Mouse (Mus musculus) right cerebral cortex, postnatal 10 days (tissue): ENCODE results near the gene Acyp2.
"Not testable (repeated sequence)": the region's sequence is repeated elsewhere in the genome, so short reads cannot be mapped to it uniquely, and the experiment has no call there.

Source experiments
- DNase-seq, 2 experiments: peaks; one replicate each; pipeline ENCODE4 v3.0.0; 2021; ENCODE audit warnings: low spot score in 2 of 2

Acyp2 gene

DNA sequence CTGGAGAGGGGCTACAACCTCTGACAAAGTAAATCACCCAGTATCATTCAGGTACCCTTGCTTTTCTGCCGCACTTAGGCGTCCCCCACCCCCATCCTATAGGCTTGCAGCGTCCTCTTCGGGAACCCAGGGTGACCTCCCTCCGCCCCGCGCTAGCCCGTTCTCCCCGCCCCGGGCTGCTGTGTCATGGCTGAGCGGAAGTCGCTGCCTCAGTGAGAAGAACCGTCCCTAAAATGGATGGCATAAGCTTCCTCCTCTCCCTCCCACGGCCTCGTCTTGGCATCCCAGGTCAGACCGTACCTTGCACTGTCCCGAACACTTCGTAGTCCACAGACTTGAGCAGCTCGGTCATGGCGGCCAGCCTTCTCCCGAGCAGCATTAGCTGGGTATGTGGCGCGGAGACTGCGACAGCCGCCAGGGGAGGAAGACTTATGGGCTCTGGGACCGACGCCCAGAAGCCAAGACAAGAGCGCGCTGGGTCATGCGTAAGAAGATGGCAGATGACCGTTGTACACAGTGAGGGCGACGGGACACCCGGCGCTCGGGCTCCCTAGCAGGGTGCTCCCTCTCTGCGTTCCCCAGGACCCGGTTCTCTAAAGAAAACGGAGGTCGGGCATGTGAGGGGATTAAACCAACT, at the start of gene Acyp2:
Gene Acyp2, minus strand, starts transcription at position 587 of the 637 bp plus-strand sequence.
- peak; percentile 84 to 86 for DNase-seq

DNA sequence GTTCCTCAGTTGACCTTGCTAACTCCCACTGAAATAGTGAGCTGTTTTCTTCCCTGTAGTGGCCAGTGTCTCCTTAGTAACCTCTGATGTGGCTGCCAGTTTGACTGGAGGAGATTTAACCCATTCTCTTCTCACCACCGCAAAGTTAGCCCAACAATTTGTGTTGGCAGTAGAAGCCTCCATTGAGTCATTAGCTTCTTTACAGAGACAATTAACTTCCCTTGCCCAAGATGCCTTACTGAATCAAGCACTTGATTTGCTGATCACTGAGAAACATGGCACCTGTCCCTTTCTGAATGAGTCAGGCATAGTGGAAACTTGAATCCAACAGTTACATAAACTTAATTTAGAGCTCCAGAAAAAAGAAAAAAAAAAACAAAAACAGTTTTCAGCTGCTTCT, 40.0 kb upstream of the Acyp2 start:
- no peak for DNase-seq

- DNase-seq: peak; percentile 69 to 70
Observed at GRCm38 (mm10) chr11:30676086-30676485, 26.7 kb upstream of the Acyp2 start.

- peak; percentile 30 to 39 for DNase-seq
Observed at GRCm38 (mm10) chr11:30672719-30673118, 23.3 kb upstream of the Acyp2 start.

DNA sequence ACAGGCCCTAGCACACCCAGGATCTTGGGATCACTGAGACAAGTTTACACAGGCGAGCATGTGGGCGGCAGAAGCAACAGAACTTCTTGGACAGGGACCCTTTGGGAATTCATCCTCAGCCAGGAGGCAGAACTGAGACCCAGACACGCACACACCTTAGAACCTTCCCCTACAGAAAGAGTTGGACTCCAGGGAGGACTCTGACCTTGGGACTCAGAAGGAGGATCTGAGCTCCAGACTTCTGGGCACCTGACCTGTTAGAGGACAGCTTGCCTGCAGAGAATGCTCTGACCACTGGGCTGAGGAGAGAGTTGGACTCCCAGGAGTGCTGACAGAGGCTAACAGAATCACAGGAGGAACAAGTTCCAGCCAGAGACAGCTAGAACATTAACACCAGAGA, 13.6 kb upstream of the Acyp2 start:
- DNase-seq: no peak

GRCm38 (mm10) chr11:30662591-30662990, 13.2 kb upstream of the Acyp2 start:
- no peak for DNase-seq

DNA sequence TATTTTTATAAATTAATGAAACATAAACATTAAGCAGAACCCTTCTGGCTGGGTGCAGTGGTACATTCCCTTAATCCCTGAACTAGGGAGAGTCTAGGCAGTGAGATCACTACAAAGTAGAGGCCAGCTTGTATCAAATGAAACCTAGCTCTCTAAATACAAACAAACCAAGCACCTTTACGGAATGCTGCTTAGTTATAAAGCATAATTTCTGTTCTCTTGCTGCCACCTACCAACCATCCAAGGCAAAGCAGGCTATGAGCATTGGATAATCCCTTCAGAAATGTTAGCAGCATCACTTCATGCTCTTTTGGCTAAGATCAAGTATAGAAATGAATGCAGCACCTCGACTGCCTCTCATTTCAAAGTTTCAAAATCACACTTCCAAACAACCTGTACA, 7.7 kb upstream of the Acyp2 start:
- DNase-seq: peak; percentile 50 to 59

GRCm38 (mm10) chr11:30656060-30656459, 6.7 kb upstream of the Acyp2 start:
- no peak for DNase-seq

DNA sequence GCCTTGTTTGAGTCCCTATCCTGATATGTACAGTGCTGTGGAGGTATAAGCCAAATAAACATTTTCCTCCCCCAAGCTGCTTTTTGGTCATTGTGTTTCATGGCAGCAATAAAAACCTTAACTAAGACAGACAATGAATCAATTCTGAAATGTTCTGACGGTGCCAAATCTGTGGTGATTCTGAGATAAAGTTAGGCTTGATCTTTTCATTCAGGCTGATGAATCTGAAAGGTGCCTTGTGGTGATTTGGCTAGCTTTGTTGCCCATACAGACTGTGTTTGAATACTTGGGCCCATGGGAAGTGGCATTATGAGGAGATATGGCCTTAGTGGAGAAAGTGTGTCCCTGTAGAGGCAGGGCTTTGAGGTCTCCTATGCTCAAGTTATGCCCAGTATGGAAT, 1.0 kb upstream of the Acyp2 start:
- no peak for DNase-seq

GRCm38 (mm10) chr11:30635674-30636073, 13.7 kb downstream of the Acyp2 start:
- peak in 1 of 2 experiments; percentile 41 for DNase-seq

DNA sequence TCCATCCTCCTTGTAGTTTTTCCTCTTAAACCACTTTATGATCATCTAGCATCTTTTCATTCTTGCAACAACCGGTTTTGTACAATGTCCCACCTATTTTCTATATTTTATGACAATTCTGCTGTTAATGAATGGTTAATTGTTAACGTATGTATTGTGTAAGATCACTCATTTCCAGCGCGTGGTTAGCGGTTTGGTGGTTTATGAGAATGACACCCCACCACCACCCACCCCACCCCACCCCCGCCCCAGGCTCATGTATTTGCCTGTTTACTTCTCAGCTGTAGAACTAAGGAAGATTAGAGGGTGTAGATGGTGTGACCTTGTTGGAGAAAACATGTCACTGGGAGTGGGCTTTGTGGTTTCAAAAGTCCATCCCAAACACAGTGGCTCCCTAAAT, 18.9 kb downstream of the Acyp2 start:
- DNase-seq: no peak

GRCm38 (mm10) chr11:30623218-30623617, 26.2 kb downstream of the Acyp2 start:
- DNase-seq: no peak

GRCm38 (mm10) chr11:30621386-30622363, 27.7 kb downstream of the Acyp2 start:
- DNase-seq: not testable (repeated sequence)

- no peak for DNase-seq
Observed at GRCm38 (mm10) chr11:30618235-30618634, 31.2 kb downstream of the Acyp2 start.

GRCm38 (mm10) chr11:30617571-30618097, 31.8 kb downstream of the Acyp2 start:
- DNase-seq: no peak

DNA sequence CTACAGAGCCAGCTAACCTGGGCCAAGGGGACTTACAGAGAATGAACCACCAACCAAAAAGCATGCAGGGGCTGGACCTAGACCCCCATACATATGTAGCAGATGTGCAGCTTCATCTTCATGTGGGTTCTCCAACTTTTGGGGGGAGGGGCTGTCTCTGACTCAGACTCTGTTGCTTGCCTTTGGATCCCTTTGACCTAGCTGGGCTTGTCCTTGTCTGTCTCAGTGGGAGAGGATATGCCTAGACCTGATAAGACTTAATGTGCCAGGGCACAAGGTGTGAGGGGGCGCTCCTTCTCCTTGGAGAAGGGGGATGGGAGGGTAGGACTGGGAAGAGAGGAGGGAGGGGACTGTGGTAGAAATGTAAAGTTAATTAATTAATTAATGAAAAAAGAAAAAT, 33.4 kb downstream of the Acyp2 start:
- DNase-seq: no peak

- DNase-seq: no peak
Observed at GRCm38 (mm10) chr11:30613916-30614546, 35.4 kb downstream of the Acyp2 start.

DNA sequence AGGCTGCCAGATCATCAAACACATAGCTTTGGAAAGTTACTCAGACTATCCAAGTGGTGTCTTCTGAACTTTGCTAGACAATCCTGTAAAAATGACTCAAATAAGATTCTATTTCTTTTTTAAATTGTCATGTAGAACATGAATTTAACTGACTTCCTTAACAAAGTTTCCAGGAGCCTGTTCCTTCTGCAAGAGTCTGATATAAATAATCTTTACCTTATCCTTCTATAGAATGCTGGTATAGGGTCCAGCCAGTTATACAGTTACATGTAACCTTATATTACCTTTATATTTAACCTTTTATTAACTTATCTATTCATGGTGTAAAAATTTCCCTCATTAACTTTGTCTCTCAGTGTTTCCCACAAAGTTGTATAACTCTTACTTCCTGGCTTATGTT, 36.7 kb downstream of the Acyp2 start:
- DNase-seq: no peak

- DNase-seq: no peak
Observed at GRCm38 (mm10) chr11:30609247-30609646, 40.1 kb downstream of the Acyp2 start.

GRCm38 (mm10) chr11:30607587-30608518, 41.5 kb downstream of the Acyp2 start:
- DNase-seq: no peak

- no peak for DNase-seq
Observed at GRCm38 (mm10) chr11:30597259-30597658, 52.1 kb downstream of the Acyp2 start.
